Mouse (Mus musculus) embryonic facial prominence, embryonic 14.5 days (tissue): ENCODE measurements around the gene Gna15. TPM values are rescaled to one million over a fixed set of nuclear protein-coding genes. Genes with fewer than 3 reads are reported as not detected.

Experiments
- ATAC-seq: fragments of 200-750 bp; cut with Nextera tagmentation; 2 replicates; pipeline ENCODE4 v1.8.0; 2017; ENCODE audit warnings: low read depth, moderate number of reproducible peaks, moderate TSS enrichment
- DNase-seq: peaks from one replicate; pipeline ENCODE4 v3.0.0-alpha.2; 2015; ENCODE audit warnings: low spot score
- H3K27ac ChIP-seq: fragments of 300-500 bp; sonication (generic); replicated peaks from 2 replicates; pipeline ENCODE4 v1.5.1; 2014; ENCODE audit warnings: low read depth, mild to moderate bottlenecking, low read length, moderate library complexity
- H3K27me3 ChIP-seq: fragments of 300-500 bp; sonication (generic); replicated peaks from 2 replicates; pipeline ENCODE4 v1.6.1; 2014; ENCODE audit warnings: low read length; ENCODE audit not compliant: control insufficient read depth, insufficient read depth
- H3K36me3 ChIP-seq: fragments of 300-500 bp; sonication (generic); 2 replicates; pipeline ENCODE4 v1.6.1; 2014; ENCODE audit warnings: low read length, mixed read lengths; ENCODE audit not compliant: control insufficient read depth, insufficient read depth
- H3K4me1 ChIP-seq: fragments of 300-500 bp; sonication (generic); 2 replicates; pipeline ENCODE4 v1.6.1; 2014; ENCODE audit warnings: antibody characterized with exemption, low read length; ENCODE audit not compliant: control insufficient read depth, insufficient read depth
- H3K4me2 ChIP-seq: fragments of 300-500 bp; sonication (generic); 2 replicates; pipeline ENCODE4 v1.6.1; 2014; ENCODE audit warnings: low read depth, mild to moderate bottlenecking, low read length, moderate library complexity, mixed read lengths
- H3K4me3 ChIP-seq: fragments of 300-500 bp; sonication (generic); 2 replicates; pipeline ENCODE4 v1.5.1; 2014; ENCODE audit warnings: low read depth, mild to moderate bottlenecking, low read length
- H3K9ac ChIP-seq: fragments of 300-500 bp; sonication (generic); 2 replicates; pipeline ENCODE4 v1.6.1; 2014; ENCODE audit warnings: low read depth, mild to moderate bottlenecking, low read length, moderate library complexity, mixed read lengths
- H3K9me3 ChIP-seq: fragments of 300-500 bp; sonication (generic); 2 replicates; pipeline ENCODE4 v1.6.1; 2016; ENCODE audit warnings: low read length; ENCODE audit not compliant: control insufficient read depth
- WGBS: fragments of 180-500 bp; shearing (Covaris S2); extraction: QIAGEN DNeasy Blood & Tissue Kit; methylation state at CpG from one replicate; pipeline ENCODE4 v1.1.7; 2014; 5-methylcytosine and 5-hydroxymethylcytosine counted together
- polyA plus RNA-seq: library from polyadenylated mRNA; unstranded; fragments of >200 nt; fragmentation: Nextera tagmentation; extraction: Ambion mirVana; gene quantifications from 2 replicates; pipeline ENCODE4 v1.2.1, GENCODE M21; 2014

Gene Gna15
- polyA plus RNA-seq, 1 experiment from 2014 or later, result 3.1 TPM

DNA sequence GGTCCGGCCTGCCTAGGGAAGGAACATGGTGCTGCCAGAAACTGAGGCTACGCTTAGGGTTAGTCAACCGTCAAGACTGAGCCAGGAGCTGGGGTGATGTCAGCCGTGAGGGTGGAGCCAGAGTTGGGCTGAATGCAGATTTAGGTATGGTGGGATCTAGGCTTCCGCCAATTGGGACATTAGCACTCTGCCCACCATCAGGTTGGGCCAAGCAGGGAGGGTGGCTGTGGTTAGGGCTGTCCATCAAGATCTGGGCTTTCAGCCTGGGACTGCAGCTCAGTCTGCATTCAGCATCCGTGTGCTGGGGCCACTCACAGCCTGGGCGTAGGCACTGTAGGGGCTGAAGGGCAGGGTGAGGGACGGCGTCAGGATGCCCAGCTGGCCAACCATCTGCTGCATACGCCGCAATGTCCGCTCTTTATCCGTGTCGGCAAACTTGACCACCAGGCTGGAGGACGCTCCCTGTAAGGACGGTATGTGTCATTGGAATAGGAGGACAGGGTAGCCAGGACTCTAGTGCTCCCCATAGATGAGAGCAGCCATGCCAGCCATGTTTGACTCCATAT is 56.3 kb downstream of the Gna15 start:
- no peaks in the 10 kb centered on the region for H3K36me3 ChIP-seq
- WGBS, result 78% methylated on average over 16 of the region's 16 CpGs
- 0 out of 2 replicates have a peak, but pooled peaks cover 5% of the 10 kb centered on the region for H3K4me1 ChIP-seq
- no peak overlapping the region for H3K27ac ChIP-seq
- H3K27me3 ChIP-seq, result peaks cover 57% of the 10 kb centered on the region
- no peak overlapping the region for H3K9ac ChIP-seq
- DNase-seq (no peak), ATAC-seq (no peak)
- no peaks in the 10 kb centered on the region for H3K9me3 ChIP-seq
- no peak overlapping the region for H3K4me2 ChIP-seq
- no peak overlapping the region for H3K4me3 ChIP-seq

DNA sequence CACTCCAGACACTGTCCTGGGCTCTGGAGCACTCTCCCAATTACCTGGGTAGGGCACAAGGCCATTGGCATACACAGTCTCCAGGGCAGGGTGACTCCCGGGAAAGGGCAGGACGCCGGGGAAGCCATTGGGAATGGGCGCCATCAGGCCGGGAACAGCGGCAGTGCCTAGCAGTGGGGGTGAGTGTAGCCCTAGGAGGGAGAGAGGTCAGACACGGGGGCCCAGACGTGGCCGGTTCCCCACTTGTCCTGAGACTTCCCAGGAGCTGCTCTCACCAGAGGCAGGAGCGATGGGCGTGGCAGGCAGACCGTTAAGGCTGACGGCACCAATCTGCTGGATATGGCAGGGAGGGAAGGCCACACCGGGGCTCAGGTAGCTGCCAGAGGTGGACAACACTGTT is 57.1 kb downstream of the Gna15 start:
- Histone ChIP-seq H3K4me3 (no peak overlapping the region), H3K4me2 (no peak overlapping the region), H3K9ac (no peak overlapping the region), H3K27me3 (peaks cover 62% of the 10 kb centered on the region), H3K4me1 (0 out of 2 replicates have a peak, but pooled peaks cover 5% of the 10 kb centered on the region), H3K9me3 (no peaks in the 10 kb centered on the region), H3K27ac (no peak overlapping the region), H3K36me3 (no peaks in the 10 kb centered on the region)
- no peak for ATAC-seq
- 68% methylated on average over 14 of the region's 14 CpGs for WGBS
- no peak for DNase-seq

DNA sequence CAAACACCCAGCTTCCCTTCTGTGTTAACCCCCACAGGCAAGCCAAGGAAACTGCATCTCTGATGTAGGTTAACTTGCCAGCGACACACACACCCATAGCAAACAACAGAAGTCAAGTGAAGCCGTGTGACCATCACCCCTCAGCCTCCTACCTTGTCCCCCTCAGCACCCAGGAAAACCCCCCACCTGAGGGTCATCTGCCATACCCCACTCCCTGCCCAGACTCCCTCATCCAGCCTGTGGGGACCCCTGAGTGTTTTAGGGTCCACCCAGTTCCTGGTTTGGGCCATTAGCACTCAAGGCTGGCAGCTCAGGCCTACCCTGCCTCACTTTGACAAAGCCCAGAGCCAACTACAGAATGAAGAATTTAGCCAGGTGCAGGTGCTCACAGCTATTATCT is 58.0 kb downstream of the Gna15 start:
- H3K9me3 ChIP-seq, result no peaks in the 10 kb centered on the region
- H3K27me3 ChIP-seq, result peaks cover 64% of the 10 kb centered on the region
- ATAC-seq (no peak), DNase-seq (no peak)
- 0 out of 2 replicates have a peak, but pooled peaks cover 5% of the 10 kb centered on the region for H3K4me1 ChIP-seq
- H3K4me2 ChIP-seq, result no peak overlapping the region
- no peak overlapping the region for H3K9ac ChIP-seq
- no peaks in the 10 kb centered on the region for H3K36me3 ChIP-seq
- WGBS, result 56% methylated on average over 2 of the region's 2 CpGs
- H3K4me3 ChIP-seq, result no peak overlapping the region
- no peak overlapping the region for H3K27ac ChIP-seq

DNA sequence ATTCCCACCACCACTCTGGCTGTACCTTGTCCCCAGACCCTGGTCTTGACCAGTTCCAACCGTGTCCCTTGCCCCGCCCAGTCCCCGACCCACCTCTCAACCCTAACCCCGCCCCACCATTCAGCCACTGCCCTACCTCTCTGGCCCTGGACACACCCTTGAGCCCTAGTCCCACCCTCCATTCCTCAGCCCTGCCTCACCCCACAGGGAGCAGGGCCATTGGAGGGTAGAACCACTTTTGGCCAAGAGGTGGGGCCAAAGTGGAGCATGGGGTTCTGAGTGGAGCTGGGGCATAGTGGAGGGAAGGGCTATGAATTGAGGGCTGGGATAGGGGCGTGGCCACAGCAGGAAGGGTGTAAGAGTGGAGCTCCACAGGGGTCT is 58.8 kb downstream of the Gna15 start:
- ATAC-seq (no peak), DNase-seq (no peak)
- H3K27me3 ChIP-seq, result peaks cover 67% of the 10 kb centered on the region
- no peaks in the 10 kb centered on the region for H3K9me3 ChIP-seq
- 0 out of 2 replicates have a peak, but pooled peaks cover 5% of the 10 kb centered on the region for H3K4me1 ChIP-seq
- no peak overlapping the region for H3K4me3 ChIP-seq
- no peaks in the 10 kb centered on the region for H3K36me3 ChIP-seq
- no peak overlapping the region for H3K27ac ChIP-seq
- H3K4me2 ChIP-seq, result no peak overlapping the region
- WGBS, result 3% methylated on average over 5 of the region's 5 CpGs
- no peak overlapping the region for H3K9ac ChIP-seq

DNA sequence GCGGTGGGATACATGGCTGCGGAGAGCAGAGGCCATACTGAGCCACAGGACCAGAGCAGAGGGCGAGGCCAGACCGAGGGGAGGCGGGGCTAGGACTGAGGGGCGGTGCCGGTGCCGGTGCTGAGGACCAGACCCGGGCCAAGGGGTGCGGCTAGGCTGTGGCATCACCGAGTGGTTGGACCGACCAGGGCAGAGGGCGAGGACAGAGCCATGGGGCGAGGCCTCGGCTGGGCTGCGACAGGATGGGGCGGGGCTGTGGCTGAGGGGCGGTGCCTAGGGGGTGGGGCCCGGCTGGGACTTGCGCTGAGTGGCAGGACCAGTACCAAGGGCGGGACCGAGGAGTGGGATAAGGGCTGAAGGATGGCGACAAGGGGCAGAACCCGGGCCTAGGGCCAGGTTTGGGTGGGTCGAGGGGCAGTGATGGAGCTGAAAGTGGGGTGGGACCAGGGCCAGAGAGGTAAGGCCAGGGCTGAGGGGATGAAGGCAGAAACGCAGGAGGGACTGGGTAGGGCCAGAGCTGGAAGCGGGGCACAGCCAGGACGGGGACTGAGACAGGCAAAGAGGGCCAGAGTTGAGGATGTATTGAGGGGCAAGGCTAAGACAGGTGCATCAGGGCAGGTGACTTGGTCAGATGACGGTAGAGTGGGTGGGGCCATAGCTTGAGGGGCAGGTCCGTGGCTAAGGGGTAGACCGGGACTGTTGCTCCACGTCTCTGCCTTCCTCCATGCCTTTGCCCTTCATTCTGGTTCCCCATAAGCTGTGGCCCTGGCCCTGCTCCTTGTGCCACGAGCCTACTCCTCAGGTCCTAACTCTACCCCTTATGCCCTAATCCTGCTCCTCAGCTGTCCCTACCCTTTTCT is 59.4 kb downstream of the Gna15 start:
- peak; percentile 88 for ATAC-seq
- Histone ChIP-seq H3K4me3 (peak overlapping the region; percentile 28), H3K27ac (no peak overlapping the region), H3K4me1 (0 out of 2 replicates have a peak, but pooled peaks cover 5% of the 10 kb centered on the region), H3K27me3 (peaks cover 73% of the 10 kb centered on the region), H3K9me3 (no peaks in the 10 kb centered on the region), H3K36me3 (no peaks in the 10 kb centered on the region), H3K4me2 (peak overlapping the region; percentile 47), H3K9ac (peak overlapping the region; percentile 9; the same call in 1 of the 2 replicates)
- DNase-seq, result peak; percentile 33
- WGBS, result 3% methylated on average over 30 of the region's 33 CpGs

DNA sequence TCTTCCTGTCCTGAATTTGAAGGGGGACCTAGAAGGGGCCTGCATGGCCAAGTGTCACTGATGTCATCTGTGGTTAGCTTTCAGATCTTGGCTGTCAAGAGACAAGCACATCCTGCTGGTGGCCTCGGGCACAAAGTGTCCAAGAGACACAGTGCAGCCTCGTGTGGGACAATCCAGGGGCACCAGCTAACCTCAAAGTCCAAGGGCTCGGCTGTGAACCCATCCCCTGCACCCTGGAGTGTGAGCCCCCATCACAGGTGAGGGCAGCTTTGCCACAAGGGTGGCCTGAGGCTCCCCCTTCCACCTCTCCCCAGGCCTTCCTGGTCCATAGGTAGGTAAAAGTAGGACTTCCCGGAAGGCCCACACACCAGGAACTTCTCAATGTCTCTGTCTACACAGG is 60.5 kb downstream of the Gna15 start:
- Histone ChIP-seq H3K27ac (no peak overlapping the region), H3K36me3 (no peaks in the 10 kb centered on the region), H3K27me3 (peaks cover 82% of the 10 kb centered on the region), H3K4me2 (no peak overlapping the region), H3K9ac (no peak overlapping the region), H3K4me3 (no peak overlapping the region), H3K4me1 (0 out of 2 replicates have a peak, but pooled peaks cover 5% of the 10 kb centered on the region), H3K9me3 (no peaks in the 10 kb centered on the region; the same call in 1 of the 2 replicates)
- ATAC-seq, result no peak
- 63% methylated on average over 4 of the region's 4 CpGs for WGBS
- DNase-seq, result no peak

DNA sequence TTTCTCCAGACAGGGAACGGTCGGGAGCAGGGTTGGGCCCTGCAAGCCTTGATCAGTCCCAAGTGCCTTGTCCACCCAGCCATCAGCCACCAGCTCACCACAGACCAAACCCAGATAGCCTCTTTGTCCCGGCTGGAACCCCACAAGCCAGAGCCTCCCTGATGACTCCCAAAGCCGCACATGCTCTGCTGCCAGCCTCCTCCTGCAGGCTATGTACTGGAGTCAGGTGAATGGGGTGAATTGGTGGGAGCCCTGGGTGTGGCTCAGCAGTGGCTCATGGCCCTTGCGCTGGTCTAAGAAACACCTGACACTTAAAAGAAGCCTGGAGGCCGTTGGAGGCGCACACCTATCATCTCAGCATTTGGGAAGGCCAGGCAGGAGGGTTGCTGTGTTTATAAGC is 61.1 kb downstream of the Gna15 start:
- DNase-seq (no peak), ATAC-seq (no peak)
- 70% methylated on average over 5 of the region's 7 CpGs for WGBS
- no peaks in the 10 kb centered on the region; the same call in 1 of the 2 replicates for H3K9me3 ChIP-seq
- H3K4me1 ChIP-seq, result 0 out of 2 replicates have a peak, but pooled peaks cover 5% of the 10 kb centered on the region
- no peak overlapping the region for H3K27ac ChIP-seq
- H3K27me3 ChIP-seq, result peaks cover 87% of the 10 kb centered on the region
- H3K36me3 ChIP-seq, result no peaks in the 10 kb centered on the region
- no peak overlapping the region for H3K4me3 ChIP-seq
- no peak overlapping the region for H3K9ac ChIP-seq
- H3K4me2 ChIP-seq, result no peak overlapping the region

DNA sequence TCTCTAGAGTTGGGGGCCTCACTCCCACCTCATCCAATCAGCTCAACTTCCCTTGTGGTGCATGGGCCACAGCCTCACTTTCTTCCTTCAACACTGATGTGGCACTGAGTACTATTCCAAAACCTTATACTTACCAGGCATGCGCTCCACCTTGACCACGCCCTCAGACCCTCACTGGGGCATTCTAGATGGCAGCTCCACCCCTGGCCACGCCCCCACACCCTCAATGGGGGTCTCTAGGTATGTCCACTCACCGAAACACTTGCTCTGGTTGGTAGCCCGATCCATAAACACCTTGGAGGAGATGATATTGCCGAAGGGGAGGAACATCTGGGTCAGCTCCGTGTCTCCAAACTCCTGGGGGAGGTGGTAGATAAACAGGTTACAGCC is 61.6 kb downstream of the Gna15 start:
- Histone ChIP-seq H3K4me1 (0 out of 2 replicates have a peak, but pooled peaks cover 5% of the 10 kb centered on the region), H3K4me3 (no peak overlapping the region), H3K36me3 (no peaks in the 10 kb centered on the region), H3K27ac (no peak overlapping the region), H3K9me3 (no peaks in the 10 kb centered on the region; the same call in 1 of the 2 replicates), H3K9ac (no peak overlapping the region), H3K27me3 (peaks cover 88% of the 10 kb centered on the region), H3K4me2 (no peak overlapping the region)
- 33% methylated on average over 7 of the region's 7 CpGs for WGBS
- no peak for ATAC-seq
- DNase-seq, result no peak
